Mouse (Mus musculus) spleen, postnatal 14 days (tissue): ENCODE measurements at regions not wholly inside any gene's neighbourhood (a gene's known extent, or its start where the extent isn't known, plus 50 kb on each side); places are given as distances from the start of the nearest gene placed in this dataset.
"Not testable (repeated sequence)": the region's sequence is repeated elsewhere in the genome, so short reads cannot be mapped to it uniquely, and the experiment has no call there.

Experiments
- DNase-seq, 2 experiments: peaks; one replicate each; pipeline ENCODE4 v3.0.0; 2021 to 2022; ENCODE audit warnings: low spot score in 2 of 2

GRCm38 (mm10) chr8:103634951-103635350 lies 466.5 kb upstream of the Cdh5 start:
- DNase-seq: no peak

- no peak for DNase-seq
These were observed 457.8 kb upstream of the Cdh5 start for GRCm38 (mm10) chr8:103643621-103644020.

- no peak for DNase-seq
These were observed 457.3 kb upstream of the Cdh5 start for GRCm38 (mm10) chr8:103644106-103644505.

DNA sequence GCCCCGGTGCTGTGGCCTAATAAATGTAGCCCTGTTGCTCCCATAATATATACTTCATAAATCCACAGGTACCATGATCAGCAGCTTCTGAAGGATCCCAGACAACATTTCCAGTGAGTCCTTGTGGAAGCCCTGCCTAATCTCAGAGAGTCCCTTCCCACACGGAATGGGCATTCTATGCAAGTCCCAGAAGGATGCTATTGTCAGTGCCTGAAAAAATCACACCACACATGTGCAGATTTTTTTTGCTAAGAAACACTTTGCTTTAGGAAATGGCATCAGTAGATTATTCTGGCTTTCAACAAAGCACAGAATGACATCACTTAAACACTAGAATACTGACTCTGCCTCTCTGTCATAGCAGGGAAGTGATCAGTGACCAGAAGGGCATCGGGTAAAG lies 456.6 kb upstream of the Cdh5 start:
- DNase-seq: no peak

DNA sequence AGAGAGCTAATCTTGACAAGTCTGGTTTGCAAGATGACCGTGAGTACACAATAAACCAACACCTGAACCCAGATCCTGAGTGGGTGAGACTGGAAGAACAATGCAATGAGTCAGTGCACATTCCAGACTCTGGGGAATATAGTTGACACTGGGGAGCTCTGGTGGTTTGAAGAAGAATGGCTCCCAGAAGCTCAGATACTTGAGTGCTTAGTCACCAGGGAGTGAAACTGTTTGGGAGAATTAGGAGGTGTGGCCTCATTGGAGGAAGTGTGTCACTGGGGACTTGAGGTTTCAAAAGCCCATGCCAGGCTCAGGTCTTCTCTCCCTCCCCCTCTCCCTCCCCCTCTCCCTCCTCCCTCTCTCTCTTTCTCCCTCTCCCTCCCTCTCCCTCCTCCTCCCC lies 436.6 kb upstream of the Cdh5 start:
- no peak for DNase-seq

DNA sequence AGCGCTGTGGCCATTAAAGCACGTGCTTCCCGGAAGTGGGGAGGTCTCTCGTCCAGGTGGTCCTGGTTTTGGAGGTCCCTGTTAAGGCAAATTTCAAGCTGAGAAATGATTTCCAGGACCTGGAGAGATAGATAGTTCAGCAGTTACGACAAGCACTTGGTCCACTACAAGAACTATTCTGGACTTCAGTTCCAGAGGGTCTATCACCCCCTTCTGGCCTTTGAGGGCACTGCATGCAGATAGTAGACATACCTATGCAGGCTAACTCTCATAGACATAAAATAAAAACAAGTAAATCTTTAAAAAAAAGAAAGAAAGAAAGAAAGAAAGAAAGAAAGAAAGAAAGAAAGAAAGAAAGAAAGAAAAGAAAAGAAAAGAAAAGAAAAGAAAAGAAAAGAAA lies 415.2 kb upstream of the Cdh5 start:
- DNase-seq: not testable (repeated sequence)

- DNase-seq: no peak
These were observed 411.0 kb upstream of the Cdh5 start for GRCm38 (mm10) chr8:103690438-103690837.

GRCm38 (mm10) chr8:103693531-103693930 lies 407.9 kb upstream of the Cdh5 start:
- DNase-seq: no peak

GRCm38 (mm10) chr8:103694331-103694891 lies 407.0 kb upstream of the Cdh5 start:
- DNase-seq: no peak

GRCm38 (mm10) chr8:103699016-103699520 lies 402.4 kb upstream of the Cdh5 start:
- DNase-seq: no peak

DNA sequence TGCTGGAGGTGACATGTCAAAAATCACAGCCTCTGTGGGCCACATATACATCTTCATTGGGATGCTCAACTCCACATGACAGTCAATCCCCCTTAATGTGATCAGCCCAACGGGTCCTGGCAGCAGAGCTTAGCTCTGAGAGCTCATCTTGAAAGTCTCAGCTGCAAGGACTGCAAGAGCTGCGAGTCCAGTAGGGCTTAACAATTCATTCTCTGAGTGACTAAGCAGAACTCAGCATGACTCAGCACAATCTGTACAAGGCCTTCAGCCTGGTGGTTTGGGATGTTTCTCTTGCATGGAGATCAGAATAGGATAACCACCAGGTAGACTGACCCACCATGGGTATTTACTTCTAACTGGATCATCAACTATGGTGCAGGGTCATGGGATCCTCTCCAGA lies 399.2 kb upstream of the Cdh5 start:
- DNase-seq: no peak

DNA sequence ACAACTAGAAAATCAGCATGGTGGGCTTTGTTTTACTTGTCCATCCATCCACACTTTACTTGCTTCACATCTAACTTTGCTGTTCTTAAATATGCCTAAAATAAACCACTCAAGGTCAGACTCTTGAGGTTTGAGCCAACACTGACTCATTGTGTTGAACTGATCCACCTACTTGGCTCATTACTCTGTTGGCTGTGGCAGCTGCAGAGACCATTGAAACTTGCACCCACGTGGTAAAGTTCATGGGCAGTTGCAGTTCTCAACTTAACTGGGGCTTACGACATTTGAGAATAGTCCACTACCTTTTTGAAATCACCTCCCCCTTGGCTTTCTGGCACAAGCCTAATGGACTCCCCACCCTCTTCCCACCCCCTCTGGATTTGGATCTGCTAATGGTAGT lies 395.3 kb upstream of the Cdh5 start:
- no peak for DNase-seq

DNA sequence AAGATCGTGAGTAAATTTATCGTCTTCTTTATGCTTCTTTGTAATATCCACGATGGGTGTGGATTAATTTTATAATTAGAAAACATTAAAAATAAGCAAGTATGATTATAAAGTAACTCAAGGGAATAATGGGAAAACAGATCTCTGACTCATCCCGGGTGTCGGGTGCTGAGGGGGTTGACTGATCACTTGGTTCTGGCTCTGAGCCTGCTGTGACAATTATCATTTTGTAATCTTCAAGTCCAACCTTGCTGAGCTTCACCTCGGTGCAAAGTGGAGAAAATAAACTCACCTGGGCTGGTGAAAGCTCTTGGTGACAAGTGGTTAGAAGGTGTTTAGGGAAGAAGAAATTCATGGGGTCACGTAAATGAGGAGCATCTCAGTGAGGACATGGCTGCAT lies 390.6 kb upstream of the Cdh5 start:
- DNase-seq: not testable (repeated sequence)

DNA sequence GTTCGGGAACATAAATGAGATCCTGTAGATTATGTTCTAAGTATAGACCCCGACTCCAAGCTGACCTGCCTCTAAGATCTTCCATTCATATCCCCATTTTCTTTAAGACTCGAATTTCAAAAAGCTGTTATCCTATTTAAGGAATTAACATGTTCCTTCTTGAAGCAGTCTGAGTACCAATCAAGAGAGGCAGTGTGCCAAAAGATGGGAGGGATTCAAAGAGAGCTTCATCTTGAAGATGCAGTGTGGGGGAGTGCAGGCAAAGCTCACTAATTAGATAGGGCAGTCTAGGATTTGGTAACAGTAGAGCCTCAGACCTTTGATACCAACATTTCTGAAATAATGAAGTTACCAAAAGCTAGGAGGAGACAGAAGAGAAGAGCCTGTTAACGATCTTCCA lies 383.7 kb upstream of the Cdh5 start:
- no peak for DNase-seq

DNA sequence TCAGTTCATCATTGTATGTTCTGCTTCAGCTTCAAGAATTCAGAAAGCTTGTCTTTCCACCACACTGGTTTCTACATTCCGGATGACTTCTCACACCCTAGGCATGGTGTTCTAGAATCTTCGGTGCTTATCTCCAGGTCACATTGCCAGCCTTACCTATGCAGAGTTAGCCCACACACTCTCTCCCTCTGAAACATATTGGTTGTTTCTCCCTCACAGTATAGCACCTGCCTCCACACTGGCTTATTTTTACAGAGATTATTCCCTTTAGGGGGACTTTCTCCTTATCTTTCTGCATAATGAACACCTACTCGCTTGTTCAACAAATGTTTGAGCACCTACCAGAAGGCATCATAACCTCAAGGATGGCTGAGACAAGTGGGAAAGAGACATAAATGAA lies 368.0 kb upstream of the Cdh5 start:
- DNase-seq: no peak

DNA sequence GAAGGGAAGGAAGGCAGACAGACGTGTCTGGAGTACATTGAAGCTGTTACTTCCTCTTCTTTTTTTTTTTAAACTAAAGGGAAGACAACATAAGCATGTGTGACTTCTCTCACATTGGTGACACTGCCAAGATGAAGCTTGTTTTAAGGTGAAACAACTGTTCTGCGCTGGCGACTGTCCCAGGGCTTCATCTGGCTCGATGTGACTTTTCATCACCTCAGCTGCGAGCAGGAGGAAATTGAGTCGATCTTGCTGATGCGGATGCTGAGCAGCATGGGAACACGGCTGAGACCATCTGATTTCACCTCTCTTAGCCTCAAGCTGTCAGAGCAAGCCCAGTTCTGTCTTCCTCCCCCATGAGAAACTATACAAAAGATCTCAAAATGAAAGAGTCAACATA lies 363.1 kb upstream of the Cdh5 start:
- no peak for DNase-seq

DNA sequence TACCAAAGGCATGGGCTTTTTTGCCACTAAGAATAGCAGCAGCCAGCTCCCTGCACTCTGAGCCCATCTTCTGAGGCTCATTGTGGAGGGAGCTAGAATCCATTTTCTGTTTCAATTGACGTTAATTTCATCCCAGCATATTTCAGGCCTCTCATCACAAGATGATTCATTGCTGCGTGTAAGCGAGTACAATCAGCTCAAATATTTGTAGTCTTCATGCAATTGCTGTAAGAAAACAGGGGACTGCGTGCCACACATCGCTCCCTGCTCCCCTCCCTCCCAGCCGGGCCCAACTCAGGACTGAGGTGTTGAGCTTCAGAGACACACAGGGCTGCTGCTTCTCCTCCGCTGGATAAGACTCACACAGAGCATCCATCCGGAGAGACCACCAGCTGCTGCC lies 360.0 kb upstream of the Cdh5 start:
- DNase-seq: no peak

DNA sequence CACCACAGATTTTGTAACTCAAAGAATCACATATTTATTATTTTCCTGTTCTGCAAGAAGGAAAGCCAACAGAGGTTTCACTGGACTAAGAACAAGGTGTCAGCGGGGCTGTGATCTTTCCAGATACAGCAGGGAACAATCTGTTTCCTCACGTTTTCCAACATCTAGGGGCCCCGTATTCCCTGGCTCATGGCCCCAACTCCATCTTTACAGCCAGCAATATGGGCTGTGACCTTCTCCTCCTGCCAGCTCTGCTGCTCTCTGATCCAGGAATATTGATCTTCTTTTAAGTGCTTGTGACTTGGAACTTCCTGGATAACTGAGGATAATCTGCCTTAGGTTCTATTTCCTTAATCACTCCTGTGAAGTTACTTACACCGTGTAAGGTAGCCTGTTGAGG lies 352.7 kb upstream of the Cdh5 start:
- DNase-seq: no peak

- DNase-seq: no peak
These were observed 350.9 kb upstream of the Cdh5 start for GRCm38 (mm10) chr8:103750278-103751097.

DNA sequence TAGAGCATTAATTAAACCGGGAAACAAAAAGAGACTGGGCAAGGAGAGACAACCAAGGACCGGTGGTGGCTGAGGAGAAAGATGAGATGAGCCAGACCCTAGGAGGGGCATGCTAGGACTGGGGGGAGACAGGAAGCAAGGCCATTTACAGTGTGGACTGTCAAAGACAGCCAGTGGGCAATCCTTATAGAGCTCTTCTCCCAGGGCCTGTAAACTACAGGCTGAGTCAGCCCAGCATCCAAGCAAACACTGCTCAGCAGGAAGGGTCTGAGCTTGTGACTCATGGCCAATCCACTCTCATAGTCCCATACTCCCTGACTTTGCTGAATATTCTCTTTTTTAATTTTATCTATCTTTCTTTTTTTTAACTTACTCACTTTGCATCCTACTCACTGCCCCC lies 350.3 kb upstream of the Cdh5 start:
- DNase-seq: no peak

DNA sequence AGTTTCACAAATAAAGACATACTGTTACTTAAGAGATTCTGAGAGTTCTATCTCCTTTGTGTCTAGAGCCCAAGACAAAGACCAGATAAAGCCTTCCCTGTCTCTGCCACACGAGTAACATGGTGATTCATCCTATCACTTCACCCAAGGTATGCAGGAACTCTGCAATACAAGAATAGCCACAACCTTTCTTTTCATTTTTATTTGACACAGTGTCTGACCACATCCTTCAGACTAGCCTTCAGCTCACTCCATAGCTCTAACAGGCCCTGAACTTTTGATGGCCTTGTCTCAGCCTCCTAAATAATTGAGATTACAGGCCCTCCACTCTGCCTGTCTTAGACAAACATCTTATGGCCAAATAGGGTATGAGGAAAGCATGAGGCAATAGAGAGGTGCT lies 337.6 kb upstream of the Cdh5 start:
- no peak for DNase-seq

DNA sequence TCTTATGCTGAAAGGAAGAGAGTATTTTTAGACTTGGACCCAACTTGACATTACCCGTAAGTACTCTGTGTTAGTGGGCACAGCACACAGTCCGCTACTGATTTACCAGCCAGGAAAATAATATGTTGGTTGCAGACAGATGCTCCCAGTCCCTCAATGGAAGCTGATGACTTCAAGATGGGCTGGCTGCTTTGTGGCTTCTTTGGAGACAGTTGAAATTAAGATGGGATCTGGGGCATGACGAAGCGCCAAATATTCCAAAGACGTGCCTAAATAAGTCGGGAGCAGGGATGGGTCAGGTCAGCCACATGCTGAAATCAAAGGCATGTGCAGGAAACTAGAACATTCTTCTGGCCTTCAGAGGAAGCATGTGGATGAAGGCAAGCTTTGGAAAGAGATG lies 321.8 kb upstream of the Cdh5 start:
- no peak for DNase-seq

GRCm38 (mm10) chr8:103788308-103788707 lies 313.1 kb upstream of the Cdh5 start:
- no peak for DNase-seq

- no peak for DNase-seq
These were observed 308.1 kb upstream of the Cdh5 start for GRCm38 (mm10) chr8:103793331-103793730.
